Mouse (Mus musculus) c-Kit-positive CD71-positive TER-119-negative erythroid progenitor cells, embryonic 14.5 days (primary cell): ENCODE data around the gene Plvap.

Source experiments
- DNase-seq: peaks from one replicate; pipeline ENCODE4 v3.0.0-alpha.2; 2013; ENCODE audit warnings: low read depth

The Plvap gene

DNA sequence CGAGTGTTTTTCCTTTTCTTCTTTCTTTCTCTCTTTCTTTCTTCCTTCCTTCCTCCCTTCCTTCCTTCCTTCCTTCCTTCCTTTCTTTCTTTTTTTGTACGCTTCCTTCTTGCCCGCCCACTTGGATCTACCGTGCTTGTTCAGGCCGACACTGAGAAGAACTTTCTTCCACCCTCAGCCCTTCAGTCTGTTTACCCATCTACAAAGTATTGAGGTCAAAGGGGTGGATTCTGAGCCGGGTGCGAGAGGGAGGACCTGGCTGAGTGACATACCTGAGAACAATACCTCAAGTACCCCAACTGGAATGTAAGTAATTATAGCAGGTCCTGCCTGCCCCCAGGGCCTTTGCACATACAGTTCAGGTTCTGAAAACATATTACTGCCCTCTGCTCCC, 25.4 kb downstream of the Plvap start:
- no peak for DNase-seq

DNA sequence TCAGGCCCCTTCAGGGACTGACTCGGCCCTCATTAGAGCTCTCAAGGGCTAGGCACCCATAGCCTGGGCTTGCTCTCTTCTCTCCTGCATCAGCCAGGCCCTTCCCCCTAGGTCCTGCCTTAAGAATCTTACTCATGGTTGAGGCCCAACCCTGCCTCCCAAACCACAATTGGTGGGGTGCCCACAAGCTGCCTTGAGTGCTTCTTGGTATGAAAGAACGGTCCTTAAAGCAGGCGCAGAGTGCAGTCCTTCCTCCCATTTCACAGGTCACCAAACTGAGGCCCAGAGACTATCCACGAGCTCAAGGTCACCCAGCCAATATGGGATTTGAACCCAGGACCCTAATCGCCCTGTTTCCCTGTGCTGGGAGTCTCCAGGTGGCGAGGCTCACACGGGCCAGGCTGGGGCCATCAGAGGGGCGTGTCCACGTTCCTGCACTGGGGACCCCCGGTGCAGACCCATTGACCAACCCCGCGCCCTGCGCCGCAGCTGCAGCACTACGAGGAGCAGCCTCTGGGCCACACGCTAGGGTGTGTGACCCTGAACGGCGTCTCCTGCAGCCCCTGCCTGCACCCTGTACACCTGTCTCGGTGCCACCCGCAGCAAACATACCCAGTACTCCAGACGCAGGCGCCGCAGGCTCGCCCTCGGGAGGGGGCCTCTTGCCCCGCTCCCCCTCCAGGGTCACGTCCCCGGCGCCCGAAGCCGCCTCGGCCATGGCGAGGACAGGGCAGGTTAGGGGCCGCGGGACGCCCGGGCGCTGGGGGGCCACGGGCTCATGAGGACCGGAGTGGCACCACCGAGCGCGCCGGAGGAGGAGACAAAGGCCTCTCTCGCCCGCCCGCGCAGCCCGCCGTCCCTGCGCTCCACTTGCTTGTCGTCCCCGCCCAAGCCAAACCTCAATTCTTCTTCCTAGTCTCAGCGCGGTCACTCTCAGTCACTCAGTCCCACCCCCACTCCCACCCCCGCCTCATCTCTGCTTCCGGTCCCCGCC, 26.1 kb downstream of the Plvap start, which contains the start of gene Ano8:
Gene Ano8 (minus strand): TSS at position 822 of the 994 bp plus-strand sequence.
- no peak for DNase-seq

- no peak for DNase-seq
These were observed 26.8 kb downstream of the Plvap start for GRCm38 (mm10) chr8:71484736-71485135.

DNA sequence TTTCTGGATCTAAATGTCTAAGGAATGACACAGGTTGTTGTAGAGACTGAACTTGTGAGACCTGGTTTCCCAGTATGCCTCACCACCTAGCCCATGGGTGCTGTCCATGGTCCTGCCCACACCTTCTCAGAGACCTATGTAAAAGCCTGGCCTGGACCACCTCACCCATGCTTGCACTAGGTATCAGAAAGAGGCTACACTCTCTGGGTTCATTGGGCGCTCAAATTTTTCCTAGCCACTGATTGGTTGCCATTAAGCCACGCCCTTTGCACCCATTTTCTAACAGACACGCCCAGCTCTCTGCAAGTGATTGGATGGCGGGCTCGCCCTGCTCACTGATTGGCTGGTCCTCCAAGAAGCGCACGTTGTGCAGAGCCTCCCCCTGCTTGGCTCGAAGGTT, 27.6 kb downstream of the Plvap start:
- peak; percentile 78 for DNase-seq

- no peak for DNase-seq
These were observed 32.6 kb downstream of the Plvap start for GRCm38 (mm10) chr8:71478943-71479342.

DNA sequence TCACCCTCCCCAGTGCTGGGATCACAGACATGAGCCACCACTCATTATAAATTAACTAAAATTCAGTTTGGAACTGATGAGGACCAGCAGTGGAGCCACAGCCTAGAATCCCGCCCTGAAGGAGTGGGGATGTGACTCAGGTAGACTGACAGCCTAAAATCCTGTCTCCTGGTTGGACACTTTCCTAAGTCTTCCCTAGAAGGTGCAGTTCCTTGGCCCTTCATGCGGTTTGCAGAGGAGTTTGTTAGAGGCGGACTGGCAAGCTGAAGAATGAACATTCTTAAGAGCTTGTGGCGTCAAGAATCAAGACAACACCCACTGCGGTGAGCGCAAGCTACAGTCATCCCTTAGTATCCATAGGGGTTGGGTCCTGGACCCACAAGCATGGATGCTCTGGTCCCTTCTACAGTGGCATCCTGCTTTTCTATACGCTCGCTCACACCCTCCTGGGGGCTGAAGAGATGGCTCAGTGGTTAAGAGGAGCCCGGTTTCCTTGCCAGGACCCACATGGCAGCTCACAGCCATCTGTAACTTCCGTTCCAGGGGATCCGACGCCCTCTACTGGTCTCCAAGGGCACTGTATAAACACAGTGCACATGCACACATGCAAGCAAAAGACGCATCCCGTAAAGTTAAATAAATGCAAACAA, 34.2 kb downstream of the Plvap start:
- no peak for DNase-seq

GRCm38 (mm10) chr8:71476099-71476940, 35.2 kb downstream of the Plvap start:
- DNase-seq, result no peak

GRCm38 (mm10) chr8:71475702-71476075, 35.9 kb downstream of the Plvap start:
- DNase-seq, result no peak

DNA sequence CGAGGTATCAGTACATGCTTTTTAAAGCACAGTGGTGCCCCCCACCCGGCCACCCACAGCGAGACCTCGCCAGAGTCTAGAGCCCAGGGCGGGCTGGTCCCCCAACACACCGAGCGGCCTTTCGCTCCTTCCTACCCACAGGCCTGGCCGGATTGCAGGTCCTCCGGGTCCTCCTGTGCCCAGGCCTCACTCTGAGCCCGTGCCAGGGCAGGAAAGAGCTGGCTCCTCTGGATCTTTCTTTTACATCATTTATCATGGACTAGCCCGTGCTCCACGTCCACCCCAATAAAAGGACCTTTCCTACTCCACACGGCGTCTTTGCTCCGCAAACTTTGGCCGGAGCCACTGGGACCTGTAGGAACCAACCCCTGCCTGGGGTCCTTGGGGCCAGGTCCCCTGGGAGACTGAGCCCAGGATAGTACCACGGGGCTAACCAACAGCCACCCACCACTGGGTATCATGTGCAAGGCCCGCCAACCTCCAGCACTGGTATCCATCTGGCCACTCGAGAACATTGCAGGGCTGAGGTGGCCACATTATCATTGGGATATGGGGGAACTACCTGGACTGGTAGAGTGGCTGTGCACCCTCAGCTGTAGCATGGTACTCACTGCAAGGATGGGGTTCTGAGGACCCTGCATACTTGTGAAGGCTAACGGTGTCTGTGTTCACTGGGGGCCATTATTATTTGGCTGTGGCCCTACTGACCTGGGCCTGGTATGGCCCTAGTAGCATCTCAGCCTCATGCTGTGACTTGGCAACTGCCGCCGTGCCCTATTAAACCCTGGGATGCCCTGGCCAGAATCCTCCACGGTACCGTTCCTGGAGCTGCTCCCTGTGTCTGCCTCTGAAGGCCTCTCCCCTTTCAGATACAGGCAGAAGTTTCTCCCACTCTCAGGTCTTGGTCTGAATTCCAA, 36.5 kb downstream of the Plvap start:
- DNase-seq, result no peak

- DNase-seq, result no peak
These were observed 37.2 kb downstream of the Plvap start for GRCm38 (mm10) chr8:71474344-71474743.

DNA sequence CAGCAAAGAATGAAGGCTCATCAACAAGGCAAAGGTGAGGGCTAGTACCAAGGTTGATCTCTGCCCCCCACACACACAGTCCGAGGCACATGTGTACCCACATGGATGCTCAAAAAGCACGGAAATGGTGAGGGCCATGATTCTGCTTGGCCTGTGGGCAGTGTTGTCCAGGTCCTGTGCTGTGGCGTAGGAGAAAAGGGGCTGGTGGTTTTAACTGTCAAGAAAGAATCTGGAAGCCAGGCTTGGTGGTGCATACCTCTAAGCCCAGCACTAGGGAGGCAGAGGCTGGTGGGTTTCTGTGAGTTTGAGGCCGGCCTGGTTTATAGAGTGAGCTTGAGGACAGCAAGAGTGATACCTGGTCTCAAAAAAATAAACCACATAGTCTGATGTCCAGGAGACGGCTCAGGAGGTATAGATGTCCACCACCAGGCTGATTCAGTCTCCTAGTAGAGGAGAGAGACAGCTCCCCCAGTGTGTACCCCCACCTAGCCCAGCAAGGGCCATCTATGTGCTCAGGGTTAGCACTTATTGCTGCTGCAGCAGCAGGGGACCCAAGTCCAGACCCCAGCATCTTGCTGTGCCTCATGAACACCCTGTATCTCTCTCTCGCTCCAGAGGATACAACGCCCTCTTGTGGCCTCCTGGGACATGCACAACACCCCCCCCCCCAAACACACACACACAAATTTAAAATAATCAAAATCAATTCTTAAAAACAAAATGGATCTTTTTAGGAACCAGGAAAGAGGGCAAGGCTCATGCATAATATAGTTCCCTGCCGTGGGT, 38.8 kb downstream of the Plvap start:
- no peak for DNase-seq

- DNase-seq, result no peak
These were observed 39.7 kb downstream of the Plvap start for GRCm38 (mm10) chr8:71471861-71472260.

DNA sequence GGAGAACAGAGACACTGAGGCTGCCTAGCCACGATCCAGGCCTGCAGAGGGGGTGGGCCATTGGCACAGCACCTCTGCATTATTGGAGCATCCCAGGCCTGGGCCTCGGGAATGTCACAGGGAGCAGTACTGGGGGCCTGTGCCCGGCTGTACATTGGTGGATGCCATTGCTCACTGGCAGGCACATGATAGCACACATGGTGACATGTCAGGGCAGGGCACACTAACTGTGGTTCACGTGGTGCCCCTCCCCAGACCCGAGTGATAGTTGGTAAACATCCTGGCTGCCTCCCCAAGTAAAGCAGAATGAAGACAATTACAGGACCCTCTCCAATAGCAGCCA, 40.7 kb downstream of the Plvap start:
- no peak for DNase-seq

DNA sequence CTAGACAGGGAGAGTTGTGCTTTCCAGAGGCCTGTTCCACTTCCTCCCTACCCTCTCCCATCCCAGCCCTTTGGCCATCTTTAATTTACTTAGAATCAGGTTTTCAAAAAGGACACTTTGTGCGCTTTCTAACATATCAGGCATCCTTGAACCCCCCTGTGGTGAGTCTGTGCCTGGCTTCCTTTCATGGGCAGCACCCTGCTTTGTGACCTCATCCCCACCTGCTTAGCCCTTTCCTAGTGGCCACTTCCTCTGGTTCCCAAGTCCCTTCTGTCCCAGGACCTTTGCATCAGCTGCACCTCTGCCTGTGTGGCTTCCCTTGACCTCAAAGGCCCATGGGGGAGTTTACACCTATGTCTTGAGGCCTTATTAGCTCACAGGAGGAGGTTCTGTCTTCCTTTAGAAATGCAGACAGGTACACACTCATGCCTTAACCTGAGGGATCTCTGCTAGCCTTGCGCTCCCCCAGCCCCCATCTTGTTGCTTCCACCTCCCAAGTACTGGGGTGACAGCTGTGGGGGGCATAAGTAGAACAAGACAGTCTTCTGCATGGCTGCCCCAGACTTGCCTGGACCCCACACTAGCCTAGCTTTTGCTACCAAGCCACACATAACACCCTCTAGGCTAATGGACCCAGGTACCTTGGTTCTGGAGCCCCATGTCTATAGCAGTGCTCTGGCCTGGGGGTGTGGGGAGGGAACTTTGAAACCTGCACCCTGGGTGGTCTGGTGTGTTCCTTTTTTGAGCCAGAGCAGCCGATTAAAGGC, 41.2 kb downstream of the Plvap start:
- no peak for DNase-seq

GRCm38 (mm10) chr8:71469411-71469810, 42.1 kb downstream of the Plvap start:
- no peak for DNase-seq

DNA sequence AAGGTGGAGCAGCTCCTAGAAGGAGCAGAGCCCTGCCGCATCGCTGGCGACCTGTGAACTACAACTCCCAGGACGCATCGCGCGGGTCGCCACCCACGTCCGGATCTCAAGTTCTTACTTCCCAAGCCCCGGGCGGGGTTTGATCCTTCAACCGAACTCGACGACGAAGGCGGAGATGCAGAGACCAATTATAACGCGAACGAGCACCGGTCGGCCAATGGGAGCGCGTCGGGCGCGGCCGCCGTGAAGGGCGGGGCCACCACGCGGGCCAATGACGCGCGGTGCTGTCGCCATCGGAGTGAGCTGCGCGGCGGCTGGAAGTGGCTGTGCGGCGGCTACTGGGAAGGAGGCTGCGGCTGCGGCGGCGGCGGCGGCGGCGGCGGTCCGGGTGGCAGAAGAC, 42.6 kb downstream of the Plvap start, which contains the start of gene Dda1:
Gene Dda1 (plus strand): TSS at position 284 of the 400 bp plus-strand sequence.
- peak; percentile 98 for DNase-seq

DNA sequence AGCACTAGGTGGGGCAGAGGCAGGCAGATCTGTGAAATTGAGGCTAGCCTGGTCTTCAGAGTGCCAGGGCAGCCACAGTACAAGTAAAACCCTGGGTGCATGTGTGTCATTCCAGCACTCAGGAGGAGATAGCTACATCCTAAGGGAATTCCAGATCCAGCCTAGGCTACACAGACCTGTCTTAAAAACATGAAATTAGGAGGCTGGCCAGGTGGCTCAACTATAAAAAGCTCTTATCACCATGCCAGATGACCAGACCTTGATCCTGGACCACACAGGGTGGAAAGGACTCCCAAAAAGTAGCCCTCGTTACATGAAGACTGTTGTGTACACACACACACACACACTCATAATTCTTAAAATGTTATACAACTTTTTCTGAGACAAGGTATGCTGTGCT, 43.6 kb downstream of the Plvap start:
- DNase-seq, result no peak

DNA sequence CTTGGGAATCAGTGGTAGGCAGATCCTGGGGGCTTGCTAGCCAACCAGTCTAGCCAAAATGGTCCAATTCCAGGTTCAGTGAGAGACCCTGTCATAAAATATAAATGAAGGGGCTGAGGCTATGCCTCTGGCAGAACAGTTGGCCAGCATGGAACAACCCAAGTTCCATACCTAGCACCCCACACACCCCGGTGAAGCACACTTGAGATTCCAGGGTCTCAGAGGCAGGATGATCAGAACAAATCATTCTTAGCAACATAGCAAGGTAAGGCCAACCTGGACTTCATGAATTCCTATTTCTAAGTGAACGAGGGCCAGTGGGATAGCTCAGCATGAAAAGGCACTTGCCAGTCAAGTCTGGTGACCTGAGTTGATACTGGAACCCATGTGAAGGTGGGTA, 44.4 kb downstream of the Plvap start:
- no peak for DNase-seq

- DNase-seq, result no peak
These were observed 45.4 kb downstream of the Plvap start for GRCm38 (mm10) chr8:71466198-71466597.

- no peak for DNase-seq
These were observed 45.8 kb downstream of the Plvap start for GRCm38 (mm10) chr8:71465733-71466132.
